9 mouse cellular contexts compared by ENCODE assay signal in the genomic region with DNA sequence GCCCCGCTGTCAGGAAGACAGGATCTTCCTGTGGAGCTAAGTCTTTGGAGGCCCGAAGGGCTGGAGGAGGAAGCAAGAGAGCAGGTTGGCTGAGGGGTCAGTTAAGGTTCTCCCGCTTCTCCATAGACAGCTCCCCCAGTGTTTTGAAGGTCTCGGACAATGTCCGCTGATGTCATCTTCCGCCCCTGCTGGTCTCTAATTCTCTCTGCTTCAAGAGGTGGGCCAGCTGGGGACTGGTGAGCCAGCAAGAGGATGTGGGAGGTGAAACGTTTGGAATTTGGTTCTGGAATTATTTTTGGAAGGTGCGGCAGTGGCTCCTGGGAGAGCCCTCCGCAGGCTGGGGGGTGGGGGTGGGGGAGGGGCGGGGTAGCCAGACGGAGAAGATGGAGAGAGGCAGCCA. TPM values are rescaled to one million over a fixed set of nuclear protein-coding genes. Genes with fewer than 3 reads are reported as not detected.
A peak's percentile ranks its signal among the peaks of the same experiment; 100 is the strongest.
DNase-seq lines count a peak whose midpoint lies in the region; ATAC-seq lines count a peak whose summit lies in the region.
"Had no signal": no experiment of that assay in that cellular context is flagged by ENCODE, and none has a peak within 500 bp of the region (broad histone marks: within the 10 kb centered on the region; RNA-seq: fewer than 3 reads in every experiment).

No protein-coding gene starts in this region.

- H3K27ac ChIP-seq in lung, embryonic 16.5 days (ENCODE audit: low read length): no peak overlapping the region
- H3K27ac ChIP-seq: limb, embryonic 15.5 days had no signal

- DNase-seq in cerebellum, adult 18-20 months: peak; percentile 19 to 22
- no peak for DNase-seq in cerebellum, adult 9-10 months
- DNase-seq in cerebellum, postnatal 14 days: peak; percentile 28 to 56
- DNase-seq in heart, postnatal 10 days: peak; percentile 72 to 73
- no peak for DNase-seq in natural killer cell, adult 2 months (ENCODE audit: low spot score in 2 of 2)
- no peak for DNase-seq in MN1 (ENCODE audit: low spot score)
- DNase-seq in layer of hippocampus, adult 8-10 months (ENCODE audit: low spot score in 2 of 2): no peak

- H3K36me3 ChIP-seq in lung, embryonic 16.5 days (ENCODE audit: control insufficient read depth, insufficient read depth, low read length): no peaks in the 10 kb centered on the region
- H3K36me3 ChIP-seq: limb, embryonic 15.5 days had no signal

- H3K27me3 ChIP-seq in lung, embryonic 16.5 days (ENCODE audit: control insufficient read depth, insufficient read depth, low read depth, low read length): no peaks in the 10 kb centered on the region
- H3K27me3 ChIP-seq: limb, embryonic 15.5 days had no signal

- H3K4me1 ChIP-seq in lung, embryonic 16.5 days (replicated peaks; ENCODE audit: control insufficient read depth, insufficient read depth, low read length): peaks cover 3% of the 10 kb centered on the region

- peak; percentile 59 for ATAC-seq in lung, embryonic 16.5 days (ENCODE audit: low read depth)

- peaks cover 4% of the 10 kb centered on the region for H3K9me3 ChIP-seq in lung, embryonic 16.5 days (ENCODE audit: control insufficient read depth, low read length)
- H3K9me3 ChIP-seq: limb, embryonic 15.5 days had no signal

- no peak overlapping the region for H3K4me2 ChIP-seq in lung, embryonic 16.5 days (ENCODE audit: low read depth, low read length)
- H3K4me2 ChIP-seq: limb, embryonic 15.5 days had no signal

- WGBS in lung, embryonic 16.5 days: 30% methylated on average over 11 of the region's 11 CpGs

- no peak overlapping the region for H3K9ac ChIP-seq in lung, embryonic 16.5 days (ENCODE audit: low read length)
- H3K9ac ChIP-seq: limb, embryonic 15.5 days had no signal

- intact Hi-C loops in heart, postnatal 10 days (cut with DNase I): loop anchor here (5.0 kb wide), 1 partner anchor 36 kb away; no protein-coding TSS in a partner anchor

- H3K4me3 ChIP-seq in lung, embryonic 16.5 days (ENCODE audit: low read length): no peak overlapping the region
- H3K4me3 ChIP-seq: limb, embryonic 15.5 days had no signal

RNA-seq across cellular contexts. Expression of a gene that starts 35.7 kb away (rescaled TPM):
- total RNA-seq in heart, postnatal 10 days (2021): 1 to 10 TPM; 2.1 to 2.7 TPM
- polyA plus RNA-seq in lung, embryonic 16.5 days (2015; fragmentation: Nextera tagmentation; extraction: Ambion mirVana): 10.3 and 13.4 TPM in 2 replicates
- 10 to 100 TPM in 3 of 4 experiments, 1 to 10 TPM in 1; 9.8 to 17.3 (median 12.6) TPM for total RNA-seq in layer of hippocampus, adult 8-10 months (2022)

Comparison
In these comparisons a context has a peak if more than half of its experiments do, and no peak if none do; other contexts are left out.
1. DNase-seq: peak in cerebellum, adult 18-20 months (2 of 2), cerebellum, postnatal 14 days (2 of 2) and heart, postnatal 10 days (2 of 2); none in cerebellum, adult 9-10 months (single experiment), natural killer cell, adult 2 months (0 of 2), MN1 (single experiment) and layer of hippocampus, adult 8-10 months (0 of 2).